Mouse (Mus musculus) heart, postnatal 25 days (tissue): ENCODE data around the gene Bola3. TPM values are rescaled to one million over a fixed set of nuclear protein-coding genes. Genes with fewer than 3 reads are reported as not detected.

Experiments used
- DNase-seq: peaks from one replicate; pipeline ENCODE4 v3.0.0; 2022; ENCODE audit warnings: low spot score
- intact Hi-C: fragments of 180-260 bp; cut with DNase I; formaldehyde crosslinking; loops from one replicate; pipeline ENCODE4 v1.15.1; 2025
- total RNA-seq, 2 experiments: library from RNA; stranded (reverse); gene quantifications; 2 replicates each; pipeline ENCODE4 v1.2.3; 2021

Gene Bola3
- total RNA-seq = 100 to 1,000 TPM; 371 to 393 TPM

DNA sequence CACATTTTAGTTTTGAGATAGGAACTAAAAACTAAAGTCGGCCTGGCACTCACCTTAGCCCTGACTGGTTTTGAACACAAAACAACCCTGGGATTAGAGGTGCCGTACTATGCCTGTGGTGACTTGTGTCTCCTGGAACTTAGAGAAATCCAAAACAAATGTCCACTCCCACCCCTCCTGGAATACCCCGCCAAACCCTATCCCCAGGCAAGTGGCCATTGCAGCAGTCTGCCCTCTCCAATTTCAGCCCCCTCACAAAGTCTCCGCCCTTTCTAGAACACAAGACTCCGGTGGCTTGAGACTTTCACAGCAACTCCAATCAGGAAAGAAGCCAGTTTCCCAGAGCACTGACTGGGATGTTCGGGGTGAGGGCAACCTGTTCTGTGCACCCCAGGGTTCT lies at the start of gene Bola3:
Gene Bola3 (plus strand): TSS at position 275 of the 400 bp plus-strand sequence.
- intact Hi-C loops = no loop called here
- no peak for DNase-seq

DNA sequence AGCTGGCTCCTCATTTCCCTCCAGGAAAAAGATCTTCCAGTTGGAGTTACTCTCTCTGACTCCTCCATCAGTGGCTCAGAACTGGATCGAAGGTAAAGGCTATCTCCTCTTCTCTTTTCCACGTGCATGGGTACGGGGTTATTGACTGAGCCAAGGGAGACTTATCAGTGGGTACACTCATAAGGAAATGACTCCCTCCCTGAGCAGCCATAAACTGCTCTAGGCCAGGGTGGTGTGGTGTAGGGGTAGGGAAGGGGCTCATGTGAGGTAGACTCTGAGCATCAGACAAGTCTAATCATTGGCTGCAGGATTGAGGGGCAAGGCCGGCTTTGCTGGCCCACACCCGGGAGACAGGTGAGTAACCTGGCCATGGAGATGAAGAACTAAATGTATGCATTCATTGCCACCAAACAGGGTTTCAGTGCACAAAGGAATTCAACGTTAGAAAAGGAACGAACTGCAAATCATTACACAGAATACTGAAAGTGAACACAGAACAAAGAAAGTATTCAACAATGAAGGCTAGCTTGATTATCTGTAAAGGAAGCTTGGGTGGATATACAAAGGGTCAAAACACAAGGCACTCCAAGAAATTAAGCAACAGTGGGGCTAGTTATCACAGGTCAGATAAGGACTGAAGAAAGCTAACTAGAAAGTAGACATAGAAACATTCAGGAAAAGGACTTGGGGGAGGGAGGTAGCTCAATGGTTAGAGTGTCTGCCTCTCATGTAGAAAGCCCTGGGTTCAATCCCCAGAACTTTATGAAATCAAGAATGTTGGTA lies 48.3 kb upstream of the Bola3 start:
- intact Hi-C loops = no loop called here
- DNase-seq = no peak

DNA sequence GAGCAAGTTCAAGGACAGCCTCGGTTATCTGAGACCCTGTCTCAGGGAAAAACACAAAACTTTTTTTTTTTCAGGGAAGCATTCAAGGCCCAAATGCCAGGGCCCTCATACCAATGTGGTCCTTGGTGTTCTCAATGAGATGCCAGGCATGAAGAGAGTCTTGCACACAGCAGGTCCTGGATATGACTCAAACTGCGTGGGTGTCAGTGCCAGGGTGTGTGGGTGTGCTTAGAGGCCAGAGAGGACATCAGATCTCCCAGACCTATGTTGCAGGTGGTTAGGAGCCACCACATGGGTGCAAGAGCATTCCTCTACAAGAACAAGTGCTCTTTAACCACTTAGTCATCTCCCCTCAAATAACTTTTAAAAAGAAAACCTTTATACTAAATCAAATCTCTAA lies 47.7 kb upstream of the Bola3 start:
- intact Hi-C loops = no loop called here
- DNase-seq = no peak

DNA sequence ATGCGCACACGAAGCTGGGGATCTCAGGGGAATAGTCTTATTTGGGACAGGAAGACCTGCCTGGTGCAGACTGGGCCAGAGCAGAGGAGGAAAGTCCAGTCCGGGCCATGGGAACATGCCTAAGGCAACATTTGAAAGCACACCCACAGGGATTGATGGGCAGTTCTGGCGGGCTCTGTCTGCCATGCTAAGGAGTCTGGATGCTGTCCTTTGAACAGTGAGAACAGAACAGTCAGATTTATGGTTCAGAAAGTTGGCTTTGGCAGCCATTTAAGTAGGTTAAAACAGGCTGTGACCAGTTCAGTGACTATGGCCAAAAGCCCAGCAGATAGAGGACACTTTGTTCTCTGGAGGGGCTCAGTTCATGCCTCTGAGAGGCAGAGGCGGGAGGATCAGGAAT lies 46.7 kb upstream of the Bola3 start:
- intact Hi-C loops = no loop called here
- no peak for DNase-seq

DNA sequence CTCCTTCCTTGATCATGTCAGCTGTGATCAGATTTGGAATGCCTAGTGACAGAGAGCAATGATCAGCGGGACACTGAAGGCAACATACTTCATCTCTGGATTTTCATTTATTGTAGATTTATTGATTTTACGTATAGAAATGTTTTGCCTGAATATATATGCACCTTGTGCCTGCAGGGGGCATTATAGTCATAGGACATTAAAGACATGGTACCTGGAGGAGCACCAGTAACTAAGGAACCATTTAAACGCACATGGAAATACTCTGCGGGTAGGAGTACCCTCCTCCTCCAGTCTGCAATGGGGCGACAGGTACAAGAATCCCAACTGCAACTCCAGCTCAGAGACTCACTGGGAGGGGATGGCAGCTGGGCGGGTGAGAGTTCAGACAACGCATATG lies 39.9 kb upstream of the Bola3 start:
- no peak for DNase-seq
- intact Hi-C loops = no loop called here

DNA sequence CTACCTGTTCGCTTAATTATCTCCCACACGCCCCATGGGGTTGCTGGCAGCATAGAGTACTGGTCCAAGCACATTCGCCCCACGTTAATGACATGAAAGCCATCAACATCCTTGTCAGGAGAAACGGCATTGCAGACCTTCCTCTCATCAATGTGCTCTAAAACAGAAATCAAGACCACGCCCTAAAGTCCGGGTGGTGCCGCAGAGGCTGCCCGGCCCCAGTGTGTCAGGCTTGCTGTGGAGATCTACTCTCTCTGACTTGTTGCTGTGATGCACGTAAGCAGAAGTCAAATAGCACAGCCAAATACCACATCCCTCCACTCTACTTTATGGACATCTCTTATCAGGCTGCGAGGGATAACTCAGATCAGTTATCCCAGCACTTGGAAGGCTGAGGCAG lies 37.7 kb upstream of the Bola3 start:
- no peak for DNase-seq
- intact Hi-C loops = no loop called here

DNA sequence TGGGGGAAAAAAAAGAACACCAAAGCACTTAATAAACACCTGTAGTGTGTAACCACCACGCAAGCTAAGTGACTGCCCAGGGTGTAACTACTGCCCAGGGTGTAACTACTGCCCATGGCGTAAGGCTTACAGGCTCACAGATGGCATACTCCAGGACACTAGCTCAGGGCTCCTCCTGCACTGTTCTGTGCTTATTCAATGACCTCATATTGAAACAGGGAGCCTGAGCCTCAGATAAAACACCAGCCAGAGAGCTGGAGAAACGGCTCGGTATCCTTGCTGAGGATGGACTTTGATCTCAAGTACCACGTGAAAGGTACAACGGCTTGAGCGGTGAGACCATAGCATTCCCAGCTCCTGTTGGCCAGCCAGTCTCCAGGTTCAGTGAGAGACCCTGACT lies 36.9 kb upstream of the Bola3 start:
- no peak for DNase-seq
- intact Hi-C loops = no loop called here

DNA sequence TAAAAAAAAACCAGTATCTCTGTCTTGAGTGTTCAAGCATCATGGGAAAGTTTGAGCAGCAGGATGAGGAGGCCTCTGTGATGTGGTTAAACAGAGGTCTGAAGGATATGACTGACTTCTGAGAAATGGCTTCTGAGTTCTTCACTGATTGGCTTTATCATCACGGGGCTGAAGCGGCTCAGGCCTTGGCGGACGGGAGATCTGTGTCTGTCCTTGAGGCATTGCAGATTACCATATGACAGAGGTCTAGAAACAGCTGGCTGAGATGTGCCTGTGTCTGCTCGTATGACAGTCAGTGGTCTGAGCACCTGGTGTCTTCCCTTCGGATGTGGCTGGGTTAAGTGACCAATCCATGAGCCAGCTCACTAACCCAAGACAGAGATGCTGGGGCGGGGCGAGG lies 36.4 kb upstream of the Bola3 start:
- no peak for DNase-seq
- intact Hi-C loops = no loop called here

DNA sequence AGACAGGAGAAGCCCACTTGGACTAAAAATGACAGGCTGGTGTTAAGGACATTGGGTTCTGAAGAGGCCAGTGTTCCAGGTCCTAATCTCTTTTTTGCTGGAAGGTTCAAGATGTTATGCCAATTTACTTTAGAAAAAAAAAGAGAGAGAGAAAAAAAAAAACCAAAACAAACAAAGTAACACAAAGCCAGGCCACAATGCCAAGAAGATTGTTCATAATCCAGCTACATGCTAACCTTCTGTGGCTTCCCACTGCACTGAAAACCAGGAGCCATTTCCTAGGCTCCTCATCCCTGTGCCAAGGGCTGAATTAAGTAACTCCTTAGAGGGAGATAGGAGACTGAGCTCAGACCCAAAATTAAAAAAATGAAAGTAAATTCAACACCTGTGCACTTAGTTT lies 33.7 kb upstream of the Bola3 start:
- intact Hi-C loops = no loop called here
- no peak for DNase-seq

DNA sequence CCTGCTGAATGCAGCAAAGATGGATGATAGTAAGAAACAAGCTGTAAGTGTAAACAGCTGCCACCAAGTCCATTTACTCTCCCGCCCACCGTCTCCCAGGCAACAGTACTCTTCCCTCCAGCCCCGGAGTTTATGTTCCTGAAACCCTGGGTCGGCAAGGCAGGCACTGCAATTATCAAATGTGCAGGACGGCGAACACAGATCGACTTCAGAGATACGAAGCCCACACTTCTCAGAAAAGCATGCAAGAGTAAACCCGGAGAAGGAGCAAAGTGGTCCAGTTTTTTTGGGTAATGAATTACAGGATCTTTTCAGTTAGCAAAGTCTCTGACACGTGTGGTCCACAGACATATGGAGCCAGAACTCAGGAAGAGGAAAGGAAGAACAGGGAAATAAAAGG lies 32.9 kb upstream of the Bola3 start:
- intact Hi-C loops = no loop called here
- DNase-seq = no peak

DNA sequence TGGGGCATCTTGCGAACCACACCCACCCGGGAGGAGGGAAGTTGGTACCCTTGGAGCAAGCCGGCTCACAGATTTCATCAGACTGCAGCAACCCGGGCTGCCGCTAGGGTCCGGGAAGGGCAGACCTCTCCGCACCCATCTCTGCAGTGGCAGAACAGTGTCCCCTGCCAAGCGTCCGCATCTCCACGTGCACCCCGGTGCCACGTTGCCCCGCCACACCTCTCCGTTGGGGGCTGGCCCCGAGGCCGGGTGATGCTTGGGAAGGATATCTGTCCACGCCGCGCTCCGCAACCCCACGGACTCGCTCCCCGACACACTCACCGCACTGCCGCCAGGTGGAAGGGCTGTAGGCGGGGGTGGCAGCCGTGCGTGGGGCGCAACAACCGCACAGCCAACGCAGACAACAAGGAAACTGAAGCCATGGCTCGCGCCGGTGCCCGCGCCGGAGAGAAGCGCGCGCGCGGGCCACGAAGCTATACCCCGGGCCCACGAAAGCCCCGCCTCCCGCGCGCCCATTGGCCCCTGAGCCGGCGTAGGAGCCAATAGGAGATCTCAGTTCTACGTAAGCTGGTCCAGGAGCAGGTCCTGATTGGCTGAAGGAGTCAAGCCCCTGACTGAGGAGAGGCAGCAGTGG lies 31.7 kb upstream of the Bola3 start:
- intact Hi-C loops = no loop called here
- peak; percentile 88 for DNase-seq

DNA sequence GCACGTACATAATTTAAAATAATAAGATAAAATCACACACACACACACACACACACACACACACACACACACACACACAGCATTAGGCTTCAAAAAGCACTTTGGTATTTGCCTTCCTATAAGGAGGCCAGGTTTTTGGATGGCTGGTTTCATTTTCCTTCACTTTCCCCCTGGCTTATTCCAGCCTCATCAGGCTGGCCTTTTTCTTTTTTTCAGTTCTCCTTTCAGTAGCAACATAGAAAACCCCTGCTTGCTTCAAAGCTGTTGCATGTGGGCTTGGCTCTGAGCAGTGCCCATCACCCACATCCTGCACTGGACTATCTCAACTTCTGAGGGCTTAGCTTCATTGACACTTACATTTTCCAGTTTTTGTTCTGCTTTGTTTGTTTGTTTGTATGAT lies 27.0 kb upstream of the Bola3 start:
- intact Hi-C loops = no loop called here
- DNase-seq = no peak

DNA sequence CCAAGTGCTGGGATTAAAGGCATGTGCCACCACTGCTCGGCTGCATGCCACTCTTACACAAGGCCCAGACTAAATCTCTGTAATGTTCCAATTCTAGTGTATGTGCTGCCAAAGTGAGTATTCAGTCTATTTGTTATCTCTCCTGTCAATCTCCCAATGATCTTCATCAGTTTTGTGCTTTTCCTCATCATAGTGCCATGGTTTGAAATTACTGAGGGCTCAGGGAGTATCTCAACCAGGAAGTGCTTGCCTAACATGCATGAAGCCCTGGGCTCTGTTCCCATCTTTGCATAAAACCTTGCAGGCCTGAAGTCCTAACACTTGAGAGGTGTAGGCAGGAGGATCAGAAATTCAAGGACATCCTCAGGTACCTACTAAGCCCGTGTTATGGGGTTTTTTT lies 26.2 kb upstream of the Bola3 start:
- intact Hi-C loops = no loop called here
- no peak for DNase-seq

DNA sequence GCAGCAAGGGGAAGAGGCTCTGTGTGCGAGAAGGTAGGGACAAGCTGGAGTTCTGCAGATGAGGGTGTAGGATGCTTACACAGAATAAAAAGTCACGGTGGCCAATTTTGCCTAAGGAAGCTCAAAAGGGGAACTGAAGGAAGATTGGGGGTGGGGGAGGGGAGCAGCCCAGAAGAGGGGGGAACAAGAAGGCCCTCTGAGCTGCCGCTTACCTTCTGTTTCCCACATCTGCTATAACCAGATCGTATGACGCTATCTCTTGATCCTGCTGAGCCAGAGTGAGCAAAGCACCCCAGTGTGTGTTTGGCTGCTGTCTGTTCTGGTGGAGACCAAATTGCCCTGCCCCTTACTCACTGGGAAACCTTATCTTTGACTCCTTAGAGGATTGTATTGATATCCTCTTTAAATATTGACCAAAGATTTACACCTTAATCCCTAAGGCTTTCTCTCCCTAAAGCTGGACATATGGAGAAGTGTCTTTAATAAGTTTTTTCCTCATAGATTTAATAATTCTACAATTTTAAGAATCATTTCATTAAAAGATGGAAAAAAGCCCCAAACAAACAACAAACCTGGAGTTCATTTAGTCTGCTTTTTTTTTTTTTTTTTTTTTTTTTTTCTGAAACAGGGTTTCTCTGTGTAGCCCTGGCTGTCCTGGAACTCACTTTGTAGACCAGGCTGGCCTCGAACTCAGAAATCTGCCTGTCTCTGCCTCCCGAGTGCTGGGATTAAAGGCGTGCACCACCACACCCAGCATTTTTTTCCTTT lies 25.1 kb upstream of the Bola3 start:
- no peak for DNase-seq
- intact Hi-C loops = no loop called here

DNA sequence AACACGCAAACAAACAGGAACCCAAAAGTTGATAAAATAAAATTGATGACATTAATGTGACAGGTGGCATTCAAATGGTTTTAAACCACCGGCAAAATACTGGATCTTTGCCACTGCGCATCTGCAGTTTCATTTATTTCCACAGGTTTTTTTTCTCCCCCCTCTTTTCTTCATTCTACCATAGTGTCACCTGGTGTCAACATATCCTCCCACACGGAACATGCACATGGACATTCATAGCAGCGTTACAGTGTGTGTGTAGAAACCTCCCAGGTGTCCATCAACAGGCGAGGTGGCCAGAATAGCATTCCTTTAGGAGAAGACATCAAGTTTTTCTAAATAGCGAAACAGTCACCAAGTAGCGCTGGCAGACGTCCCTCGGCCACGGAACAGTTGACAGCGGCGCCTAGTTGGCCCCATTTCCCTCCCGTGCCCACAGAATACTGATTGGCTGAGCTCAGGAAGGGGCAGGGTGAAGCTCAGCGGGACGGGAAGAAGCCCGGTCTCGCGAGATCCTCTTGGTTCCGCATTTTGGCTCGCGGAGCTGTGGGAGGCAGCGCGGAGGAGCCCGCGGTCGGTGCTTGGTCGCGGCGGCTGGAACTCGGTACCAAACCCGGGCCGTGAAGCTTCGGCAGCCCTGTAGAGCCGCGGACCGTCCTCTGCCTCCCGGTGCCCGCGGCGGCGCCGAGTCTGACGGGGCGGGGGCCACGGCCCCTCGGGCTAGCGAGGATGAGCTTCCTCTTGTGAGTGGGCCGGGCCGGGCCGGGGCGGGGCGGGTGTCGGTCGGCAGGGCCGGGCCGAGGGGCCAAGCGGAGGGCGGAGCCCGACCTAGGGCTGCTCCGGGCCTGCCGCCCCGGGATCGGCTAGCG lies 23.2 kb upstream of the Bola3 start, which contains the start of the genes Mthfd2 and Mob1a:
Gene Mthfd2 (minus strand): TSS at position 384 of the 869 bp plus-strand sequence.
Gene Mob1a (plus strand): TSS at position 492 of the 869 bp plus-strand sequence.
- intact Hi-C loops = no loop called here
- DNase-seq = peak; percentile 90

DNA sequence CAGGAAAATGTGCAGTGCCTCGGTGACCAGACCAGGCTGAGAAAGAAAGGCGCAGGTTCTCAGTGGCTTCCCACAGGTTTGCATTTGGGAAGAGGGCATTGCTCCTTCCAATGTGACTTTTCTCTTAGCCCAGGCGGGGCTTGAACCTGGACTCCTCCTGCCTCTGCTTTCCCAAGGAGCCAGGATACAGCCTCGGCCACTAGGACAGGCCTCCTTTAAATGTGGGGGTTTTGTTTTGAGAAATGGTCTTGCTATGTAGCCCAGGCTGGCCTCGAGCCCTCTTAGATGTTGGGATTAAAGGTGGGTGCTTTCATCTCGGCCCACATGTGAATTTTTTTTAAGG lies 22.6 kb upstream of the Bola3 start:
- DNase-seq = no peak
- intact Hi-C loops = no loop called here

DNA sequence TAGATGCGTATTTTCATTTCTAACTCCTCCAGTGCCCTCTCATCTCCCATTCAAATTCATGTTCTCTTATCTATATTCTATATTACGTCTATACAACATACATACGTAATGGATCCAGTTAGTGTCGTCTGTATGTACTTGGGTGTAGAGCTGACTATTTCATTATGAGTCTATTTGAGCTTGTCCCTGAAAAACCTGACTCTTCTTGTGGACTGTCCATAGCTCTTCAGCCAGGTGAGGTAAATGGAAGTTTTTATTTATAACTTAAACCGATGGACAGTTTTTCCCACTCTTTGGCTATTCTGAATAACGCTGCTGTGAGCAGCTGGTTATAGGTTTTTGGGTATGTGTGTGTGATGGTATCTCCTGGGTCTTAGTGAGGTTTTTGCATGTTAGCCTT lies 22.2 kb upstream of the Bola3 start:
- DNase-seq = no peak
- intact Hi-C loops = no loop called here

DNA sequence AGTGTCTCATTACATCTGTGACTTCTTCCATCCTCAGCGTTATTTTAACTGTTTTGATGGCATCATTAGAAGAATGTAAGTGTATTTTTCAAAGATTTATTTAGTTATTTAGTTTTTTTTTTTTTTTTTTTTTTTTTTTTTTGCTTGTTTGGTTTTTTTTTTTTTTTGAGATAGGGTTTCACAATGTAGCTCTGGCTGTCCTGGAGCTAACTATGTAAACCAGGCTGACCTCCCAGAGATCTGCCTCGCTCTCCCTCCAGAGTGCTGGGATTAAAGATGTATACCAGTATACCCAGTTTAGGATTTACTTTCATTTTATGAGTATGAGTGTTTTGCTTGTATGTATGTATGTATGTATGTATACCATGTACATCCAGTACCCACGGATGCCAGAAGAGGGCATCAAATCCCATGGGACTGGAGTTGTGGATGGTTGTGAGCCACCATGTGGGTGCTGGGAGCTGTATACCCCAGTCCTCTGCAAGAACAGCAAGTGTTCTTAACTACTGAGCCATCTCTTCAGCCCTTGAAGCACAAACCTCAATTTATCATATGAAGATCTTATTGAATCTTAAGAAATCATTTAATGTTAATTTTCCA lies 21.3 kb upstream of the Bola3 start:
- intact Hi-C loops = no loop called here

DNA sequence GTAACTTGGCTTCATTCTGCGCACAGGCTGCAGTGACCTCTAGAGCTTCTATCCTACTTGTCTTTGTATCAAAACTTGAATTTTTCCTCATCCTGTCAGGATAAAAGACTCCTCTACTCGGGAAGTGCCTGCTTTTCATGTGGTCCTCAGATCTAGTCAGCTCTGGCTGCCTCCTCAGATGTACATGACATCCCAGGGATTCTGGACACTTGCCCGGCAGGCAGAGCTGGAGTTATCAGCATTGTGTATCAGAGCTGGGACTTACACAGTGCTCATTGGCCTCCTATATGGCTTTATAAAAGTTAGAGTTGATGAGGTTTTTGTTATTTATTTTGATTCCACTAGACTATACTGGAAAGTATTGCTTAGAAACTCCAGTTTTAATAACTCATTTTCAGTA lies 7.6 kb upstream of the Bola3 start:
- DNase-seq = no peak
- intact Hi-C loops = no loop called here

More for the DNA sequence above, 21.3 kb upstream of the Bola3 start:
- no peak for DNase-seq

DNA sequence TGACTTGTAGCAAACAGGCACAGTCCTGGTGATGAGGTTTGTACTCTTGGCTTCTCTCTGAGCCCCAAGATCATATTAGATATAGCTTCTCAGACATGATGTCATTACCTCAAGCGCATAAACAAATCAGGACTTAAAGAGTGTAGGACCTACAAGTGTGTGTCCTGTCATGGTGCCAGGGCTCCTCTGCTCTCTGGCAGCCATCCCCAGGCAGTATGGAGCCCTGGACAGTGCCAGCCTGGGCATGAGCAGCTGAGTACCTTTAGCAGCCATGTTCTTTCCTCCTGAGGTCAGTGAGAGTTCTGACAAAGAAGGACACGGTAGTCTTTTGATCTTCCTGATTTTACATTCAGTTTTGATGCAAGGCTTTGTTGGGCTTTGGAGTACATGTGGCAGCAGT lies 6.0 kb upstream of the Bola3 start:
- no peak for DNase-seq
- intact Hi-C loops = no loop called here
